Mouse (Mus musculus): ENCODE measurements around the gene BC029722. TPM values are rescaled to one million over a fixed set of nuclear protein-coding genes. Genes with fewer than 3 reads are reported as not detected.

Gene BC029722
- polyA plus RNA-seq, 1 experiment from 2014 or later: 6.8 TPM

GRCm38 (mm10) chr2:155774261-155774926, 44.8 kb downstream of the BC029722 start:
- WGBS: 66% methylated on average over 11 of the region's 11 CpGs
- no peaks in the 10 kb centered on the region for H3K9me3 ChIP-seq
- peaks cover 57% of the 10 kb centered on the region for H3K27me3 ChIP-seq (ENCODE audit: poor library complexity, severe bottlenecking)
- H3K27ac ChIP-seq: no peak overlapping the region
- H3K4me3 ChIP-seq: peak overlapping the region; percentile 66; the same call in 1 of the 2 replicates
- no peak for DNase-seq (ENCODE audit: extremely low spot score, low spot score)
- peaks cover 13% of the 10 kb centered on the region for H3K4me1 ChIP-seq
- H3K36me3 ChIP-seq (replicated peaks): no peaks in the 10 kb centered on the region

DNA sequence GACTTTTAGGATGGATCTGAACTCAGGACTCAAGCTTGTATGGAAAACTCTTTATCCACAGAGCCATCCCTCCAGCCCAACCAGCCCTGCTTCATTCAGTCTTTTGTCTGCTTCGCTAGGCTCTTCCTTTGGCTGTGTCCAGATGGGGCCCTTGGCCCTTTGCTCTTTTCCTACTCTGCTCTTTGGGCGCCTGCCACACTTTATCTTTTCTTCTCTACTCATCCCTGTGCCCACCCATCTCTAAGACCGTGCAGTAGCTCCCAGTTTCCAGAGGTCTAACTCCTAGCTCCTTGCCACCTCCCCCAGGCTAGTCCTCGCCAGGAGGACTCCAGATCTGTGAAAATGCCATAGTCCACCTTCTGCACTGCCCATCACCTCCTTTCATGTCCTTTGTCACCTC, 45.6 kb downstream of the BC029722 start:
- Histone ChIP-seq H3K4me1 (peaks cover 13% of the 10 kb centered on the region), H3K9me3 (no peaks in the 10 kb centered on the region), H3K36me3 (replicated peaks) (no peaks in the 10 kb centered on the region), H3K27me3 (ENCODE audit: poor library complexity, severe bottlenecking) (peaks cover 57% of the 10 kb centered on the region), H3K27ac (no peak overlapping the region), H3K4me3 (no peak overlapping the region)
- 68% methylated on average over 4 of the region's 4 CpGs for WGBS
- no peak for DNase-seq (ENCODE audit: extremely low spot score, low spot score)

Other genes with a start within 250 kb of the BC029722 start
- gene Gss, start 226.6 kb downstream of the BC029722 start, polyA plus RNA-seq (2016; fragmentation: Nextera tagmentation; extraction: Ambion mirVana): 22.6 and 24.2 TPM in 2 replicates
- 0.67 and 0.73 TPM in 2 replicates for gene Myh7b, start 208.2 kb downstream of the BC029722 start, polyA plus RNA-seq (2016; fragmentation: Nextera tagmentation; extraction: Ambion mirVana)
- gene Trpc4ap, start 127.0 kb downstream of the BC029722 start, polyA plus RNA-seq (2016; fragmentation: Nextera tagmentation; extraction: Ambion mirVana): 116 and 126 TPM in 2 replicates
- gene Edem2, start 90.0 kb downstream of the BC029722 start, polyA plus RNA-seq (2016; fragmentation: Nextera tagmentation; extraction: Ambion mirVana): 30.5 and 30.9 TPM in 2 replicates
- not detected in 2 replicates for gene Gm17581, start 83.6 kb downstream of the BC029722 start, polyA plus RNA-seq (2016; fragmentation: Nextera tagmentation; extraction: Ambion mirVana)
- gene Procr, start 68.3 kb downstream of the BC029722 start, polyA plus RNA-seq (2016; fragmentation: Nextera tagmentation; extraction: Ambion mirVana): 1.1 TPM in 2 replicates
- 0.17 and 0.35 TPM in 2 replicates for gene Mmp24, start 44.1 kb downstream of the BC029722 start, polyA plus RNA-seq (2016; fragmentation: Nextera tagmentation; extraction: Ambion mirVana)
- gene Eif6, start 7.5 kb upstream of the BC029722 start, polyA plus RNA-seq (2016; fragmentation: Nextera tagmentation; extraction: Ambion mirVana): 241 and 249 TPM in 2 replicates
- gene Fam83c, start 15.4 kb upstream of the BC029722 start, polyA plus RNA-seq (2016; fragmentation: Nextera tagmentation; extraction: Ambion mirVana): 0.26 and 0.29 TPM in 2 replicates
- gene Uqcc1, start 110.9 kb upstream of the BC029722 start, polyA plus RNA-seq (2016; fragmentation: Nextera tagmentation; extraction: Ambion mirVana): 78.4 and 82.2 TPM in 2 replicates
- gene Gm15557, start 121.3 kb upstream of the BC029722 start, polyA plus RNA-seq (2016; fragmentation: Nextera tagmentation; extraction: Ambion mirVana): not detected in 2 replicates
- 0.27 and 0.88 TPM in 2 replicates for gene Gdf5, start 125.9 kb upstream of the BC029722 start, polyA plus RNA-seq (2016; fragmentation: Nextera tagmentation; extraction: Ambion mirVana)
- 28.8 and 28.9 TPM in 2 replicates for gene Cep250, start 137.0 kb upstream of the BC029722 start, polyA plus RNA-seq (2016; fragmentation: Nextera tagmentation; extraction: Ambion mirVana)
- 1.4 and 2.1 TPM in 2 replicates for gene 6430550D23Rik, start 188.6 kb upstream of the BC029722 start, polyA plus RNA-seq (2016; fragmentation: Nextera tagmentation; extraction: Ambion mirVana)
- gene Ergic3, start 188.6 kb upstream of the BC029722 start, polyA plus RNA-seq (2016; fragmentation: Nextera tagmentation; extraction: Ambion mirVana): 194 and 199 TPM in 2 replicates
- not detected in 2 replicates for gene Fer1l4, start 233.5 kb upstream of the BC029722 start, polyA plus RNA-seq (2016; fragmentation: Nextera tagmentation; extraction: Ambion mirVana)
- 4.1 TPM in 2 replicates for gene Spag4, start 245.7 kb upstream of the BC029722 start, polyA plus RNA-seq (2016; fragmentation: Nextera tagmentation; extraction: Ambion mirVana)